Mouse (Mus musculus) lung, embryonic 15.5 days (tissue): Measurements from ENCODE around the gene Bap1. TPM values are rescaled to one million over a fixed set of nuclear protein-coding genes. Genes with fewer than 3 reads are reported as not detected.

ENCODE experiments used
- ATAC-seq: fragments of 200-750 bp; cut with Nextera tagmentation; 2 replicates; pipeline ENCODE4 v1.8.0; 2017; ENCODE audit warnings: moderate number of reproducible peaks, borderline replicate concordance; ENCODE audit not compliant: low FRiP score, low TSS enrichment; ENCODE audit errors: extremely low read depth
- H3K27ac ChIP-seq: fragments of 300-500 bp; sonication (generic); 2 replicates; pipeline ENCODE4 v1.5.1; 2015; ENCODE audit warnings: moderate library complexity, mild to moderate bottlenecking, inconsistent platforms
- H3K27me3 ChIP-seq: fragments of 300-500 bp; sonication (generic); 2 replicates; pipeline ENCODE4 v1.6.1; 2015; ENCODE audit warnings: inconsistent platforms
- H3K36me3 ChIP-seq: fragments of 300-500 bp; sonication (generic); 2 replicates; pipeline ENCODE4 v1.6.1; 2015; ENCODE audit warnings: inconsistent platforms
- H3K4me1 ChIP-seq: fragments of 300-500 bp; sonication (generic); 2 replicates; pipeline ENCODE4 v1.6.1; 2015; ENCODE audit warnings: inconsistent platforms
- H3K4me2 ChIP-seq: fragments of 300-500 bp; sonication (generic); 2 replicates; pipeline ENCODE4 v1.6.1; 2015; ENCODE audit warnings: inconsistent platforms, mild to moderate bottlenecking, moderate library complexity
- H3K4me3 ChIP-seq: fragments of 300-500 bp; sonication (generic); 2 replicates; pipeline ENCODE4 v1.5.1; 2015; ENCODE audit warnings: mild to moderate bottlenecking, inconsistent platforms
- H3K9ac ChIP-seq: fragments of 300-500 bp; sonication (generic); 2 replicates; pipeline ENCODE4 v1.6.1; 2015; ENCODE audit warnings: inconsistent platforms
- H3K9me3 ChIP-seq: fragments of 300-500 bp; sonication (generic); 2 replicates; pipeline ENCODE4 v1.6.1; 2016; ENCODE audit warnings: inconsistent platforms
- WGBS: fragments of 180-500 bp; shearing (Covaris S2); methylation state at CpG from one replicate; pipeline ENCODE4 v1.1.7; 2015; 5-methylcytosine and 5-hydroxymethylcytosine counted together
- polyA plus RNA-seq: library from polyadenylated mRNA; unstranded; fragments of >200 nt; fragmentation: Nextera tagmentation; extraction: Ambion mirVana; gene quantifications from 2 replicates; pipeline ENCODE4 v1.2.1, GENCODE M21; 2015

Gene Bap1
- polyA plus RNA-seq, 1 experiment from 2014 or later = 83.0 TPM

- Histone ChIP-seq H3K4me3 (no peak overlapping the region), H3K9me3 (no peaks in the 10 kb centered on the region), H3K9ac (no peak overlapping the region), H3K4me1 (peaks cover 22% of the 10 kb centered on the region), H3K36me3 (no peaks in the 10 kb centered on the region), H3K27me3 (no peaks in the 10 kb centered on the region), H3K27ac (no peak overlapping the region), H3K4me2 (no peak overlapping the region)
- 49% methylated on average over 3 of the region's 3 CpGs for WGBS
- 0 out of 2 replicates have a peak, but pooled peaks have one; percentile 29 for ATAC-seq
These were observed 36.6 kb upstream of the Bap1 start for GRCm38 (mm10) chr14:31214684-31215083.

DNA sequence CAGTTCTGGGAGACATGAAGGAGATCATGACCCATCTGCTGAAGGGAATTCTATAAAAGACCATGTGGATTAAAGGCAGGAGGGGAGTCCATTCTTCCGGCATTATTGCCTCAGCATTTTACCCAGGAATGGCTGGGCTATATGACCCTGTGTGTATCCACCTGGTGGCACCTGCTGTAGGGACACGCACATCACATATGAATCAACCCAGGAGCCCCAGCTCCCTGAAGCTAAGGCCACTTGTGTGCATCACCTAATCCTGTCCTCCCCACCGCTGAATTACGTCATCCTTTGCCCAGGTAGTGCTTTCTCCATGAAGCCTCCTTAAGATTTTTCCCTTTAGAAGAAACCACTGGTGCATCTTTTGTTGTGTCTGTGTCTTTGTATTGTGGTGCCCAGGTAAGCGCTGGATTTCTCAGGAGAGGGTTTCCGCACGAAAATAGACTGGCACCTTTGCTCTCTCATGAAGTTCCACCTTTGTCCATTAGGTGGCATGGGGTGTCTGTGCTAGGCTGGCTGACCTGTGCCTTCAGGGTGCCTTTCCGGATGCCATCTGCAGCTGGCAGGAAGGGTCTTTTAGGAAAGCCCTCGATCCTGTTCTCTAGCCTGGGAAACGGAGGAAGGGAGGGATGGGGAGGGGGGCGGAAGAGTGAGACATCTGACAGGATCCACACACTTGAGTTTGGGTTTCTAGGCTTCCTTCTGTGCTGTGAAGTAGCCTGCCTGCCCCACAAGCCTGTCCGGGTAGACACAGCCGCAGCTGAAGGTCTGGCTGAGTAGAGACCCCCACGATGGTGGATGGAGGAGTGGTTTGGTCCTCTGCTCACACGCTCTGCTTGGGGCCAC lies 35.9 kb upstream of the Bap1 start:
- Histone ChIP-seq H3K27ac (peak overlapping the region; percentile 48), H3K4me2 (peak overlapping the region; percentile 21; the same call in 1 of the 2 replicates), H3K9me3 (no peaks in the 10 kb centered on the region), H3K9ac (no peak overlapping the region), H3K36me3 (no peaks in the 10 kb centered on the region), H3K4me1 (peaks cover 22% of the 10 kb centered on the region), H3K4me3 (no peak overlapping the region), H3K27me3 (no peaks in the 10 kb centered on the region)
- 24% methylated on average over 15 of the region's 15 CpGs for WGBS
- ATAC-seq = peak; percentile 44; the same call in 1 of the 2 replicates

DNA sequence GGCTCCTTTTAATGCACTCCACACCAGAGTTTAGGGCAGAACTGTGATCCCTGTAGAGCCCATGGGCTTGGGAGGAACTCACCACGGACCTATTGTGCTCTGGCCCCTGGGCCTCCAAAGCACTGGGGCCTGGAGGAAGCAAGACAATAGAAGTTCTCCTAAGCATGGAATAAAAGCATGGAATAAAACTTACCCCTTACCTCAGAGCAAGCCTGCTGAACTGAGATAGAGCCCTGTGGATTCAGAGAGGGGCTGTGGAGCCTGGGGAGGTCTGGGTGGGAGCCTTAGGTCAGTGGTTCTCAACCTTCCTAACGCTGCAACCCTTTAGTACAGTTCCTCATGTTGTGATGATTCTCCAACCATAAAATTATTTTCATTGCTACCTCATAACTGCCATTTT lies 34.4 kb upstream of the Bap1 start, which contains the start of gene Nisch:
Nisch (minus strand) TSS at position 101 of the 400 bp plus-strand sequence.
- Histone ChIP-seq H3K4me1 (peaks cover 22% of the 10 kb centered on the region), H3K9me3 (no peaks in the 10 kb centered on the region), H3K27me3 (no peaks in the 10 kb centered on the region), H3K36me3 (no peaks in the 10 kb centered on the region), H3K27ac (peak within 1 kb of the TSS; percentile 48), H3K9ac (0 out of 2 replicates have a peak within 1 kb of the TSS, but pooled peaks have one; percentile 36), H3K4me3 (peak within 1 kb of the TSS; percentile 23), H3K4me2 (peak within 1 kb of the TSS; percentile 43)
- no peak for ATAC-seq
- 66% methylated on average over 2 of the region's 2 CpGs for WGBS

GRCm38 (mm10) chr14:31217666-31218065 lies 33.6 kb upstream of the Bap1 start, which contains the start of gene Sema3g:
Gene Sema3g (plus strand): TSS chr14:31217860.
- Histone ChIP-seq H3K4me2 (peak within 1 kb of the TSS; percentile 43), H3K36me3 (no peaks in the 10 kb centered on the region), H3K27me3 (no peaks in the 10 kb centered on the region), H3K4me1 (peaks cover 22% of the 10 kb centered on the region), H3K4me3 (peak within 1 kb of the TSS; percentile 23), H3K9ac (0 out of 2 replicates have a peak within 1 kb of the TSS, but pooled peaks have one; percentile 36), H3K9me3 (no peaks in the 10 kb centered on the region), H3K27ac (0 out of 2 replicates have a peak within 1 kb of the TSS, but pooled peaks have one; percentile 26)
- peak; percentile 69 for ATAC-seq
- WGBS = 9% methylated on average over 11 of the region's 11 CpGs

- Histone ChIP-seq H3K27me3 (no peaks in the 10 kb centered on the region), H3K4me3 (no peak overlapping the region), H3K4me1 (peaks cover 50% of the 10 kb centered on the region), H3K9ac (no peak overlapping the region), H3K27ac (peak overlapping the region; percentile 84), H3K36me3 (no peaks in the 10 kb centered on the region), H3K9me3 (no peaks in the 10 kb centered on the region), H3K4me2 (no peak overlapping the region)
- WGBS = 22% methylated on average over 4 of the region's 4 CpGs
- ATAC-seq = peak; percentile 87
These were observed 24.3 kb upstream of the Bap1 start for GRCm38 (mm10) chr14:31226978-31227377.

GRCm38 (mm10) chr14:31228234-31228633 lies 23.0 kb upstream of the Bap1 start:
- ATAC-seq = no peak
- 49% methylated on average over 6 of the region's 6 CpGs for WGBS
- Histone ChIP-seq H3K4me2 (no peak overlapping the region), H3K27me3 (no peaks in the 10 kb centered on the region), H3K4me3 (no peak overlapping the region), H3K27ac (peak overlapping the region; percentile 84; the same call in 1 of the 2 replicates), H3K9ac (no peak overlapping the region), H3K9me3 (no peaks in the 10 kb centered on the region), H3K4me1 (peaks cover 52% of the 10 kb centered on the region), H3K36me3 (no peaks in the 10 kb centered on the region)

GRCm38 (mm10) chr14:31230442-31230841 lies 20.8 kb upstream of the Bap1 start:
- H3K4me3 ChIP-seq = no peak overlapping the region
- H3K9me3 ChIP-seq = no peaks in the 10 kb centered on the region
- H3K9ac ChIP-seq = no peak overlapping the region
- peak overlapping the region; percentile 50 for H3K27ac ChIP-seq
- no peaks in the 10 kb centered on the region for H3K36me3 ChIP-seq
- peaks cover 56% of the 10 kb centered on the region for H3K4me1 ChIP-seq
- WGBS = 60% methylated on average over 8 of the region's 8 CpGs
- H3K27me3 ChIP-seq = no peaks in the 10 kb centered on the region
- no peak overlapping the region for H3K4me2 ChIP-seq
- no peak for ATAC-seq

DNA sequence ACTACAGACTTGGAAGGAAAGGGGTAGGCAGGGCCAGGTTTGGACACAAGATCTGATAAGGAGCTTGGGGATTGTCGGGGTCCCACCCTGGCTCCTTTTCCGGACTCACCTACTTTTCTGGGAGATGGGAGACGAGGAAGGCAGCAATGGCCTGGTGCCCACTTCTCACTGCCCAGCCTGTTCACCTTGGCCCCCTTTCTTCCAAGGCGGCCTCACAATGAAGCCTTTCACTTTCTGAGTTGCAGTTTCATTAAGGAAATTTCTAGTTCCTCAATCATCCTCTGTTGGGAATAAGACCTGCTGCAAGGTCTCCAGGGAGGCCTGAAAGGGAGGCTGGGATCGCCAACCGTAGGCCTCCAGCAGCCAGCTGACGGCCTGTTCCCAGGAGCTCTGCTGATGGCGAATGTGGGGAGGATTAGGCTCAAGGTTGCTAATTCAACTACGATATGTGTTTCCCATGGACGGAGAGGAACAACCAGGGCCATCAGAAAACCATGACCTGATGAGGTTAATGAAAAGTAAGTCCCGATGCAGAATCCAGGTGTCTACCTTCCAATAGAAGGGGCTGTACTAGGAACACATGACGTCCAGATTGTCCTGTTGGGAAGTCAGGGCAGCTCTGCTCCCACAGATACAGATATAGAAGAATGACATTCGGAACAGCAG lies 18.7 kb upstream of the Bap1 start:
- no peak overlapping the region for H3K4me3 ChIP-seq
- H3K27ac ChIP-seq = peak overlapping the region; percentile 65
- WGBS = 66% methylated on average over 13 of the region's 13 CpGs
- H3K27me3 ChIP-seq = no peaks in the 10 kb centered on the region
- ATAC-seq = no peak
- no peak overlapping the region for H3K4me2 ChIP-seq
- no peaks in the 10 kb centered on the region for H3K36me3 ChIP-seq
- H3K4me1 ChIP-seq = peaks cover 43% of the 10 kb centered on the region
- H3K9ac ChIP-seq = no peak overlapping the region
- no peaks in the 10 kb centered on the region for H3K9me3 ChIP-seq

DNA sequence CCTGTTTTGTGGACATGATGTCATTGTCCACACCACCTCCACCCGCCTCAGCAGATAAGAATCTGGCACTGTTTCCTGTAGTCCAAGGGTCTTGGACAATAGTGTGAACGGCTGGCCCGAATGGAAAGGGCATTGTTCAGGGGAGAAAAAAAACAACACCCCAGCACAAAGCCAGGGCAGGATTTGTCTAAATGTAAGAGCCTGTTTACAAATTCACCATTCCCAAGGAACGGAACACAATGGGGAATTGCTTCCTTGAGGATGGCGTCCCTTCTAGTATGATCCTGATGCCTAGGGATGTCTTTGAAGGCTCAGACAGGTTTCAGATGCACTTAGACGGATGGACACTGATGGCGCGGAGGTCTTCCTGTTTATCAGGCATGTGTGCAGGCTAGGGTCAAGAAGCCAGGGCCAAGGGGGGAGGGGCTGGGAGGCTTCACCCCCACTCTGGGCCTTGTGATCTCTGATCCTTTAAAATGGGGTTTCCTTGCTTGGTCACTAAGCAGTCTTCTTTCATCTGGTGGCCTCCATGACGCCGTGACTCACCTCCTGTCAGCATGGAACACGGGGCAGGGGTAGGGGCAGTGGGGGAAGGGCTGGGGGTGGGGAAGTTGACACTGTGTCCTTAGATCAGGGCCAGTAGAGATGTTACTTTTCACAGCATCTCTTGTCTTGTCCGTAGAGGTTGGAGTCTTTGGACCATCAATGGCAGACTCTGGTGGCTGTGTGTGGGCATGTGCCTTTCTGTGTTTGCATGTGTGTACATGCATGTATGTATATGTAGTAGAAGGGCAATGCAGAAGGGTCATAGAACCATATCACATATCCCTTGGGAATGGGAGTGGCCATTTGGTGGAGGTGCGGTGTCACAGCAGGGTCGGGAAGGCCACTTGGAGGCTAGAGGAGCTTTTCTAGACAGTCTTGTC lies 17.9 kb upstream of the Bap1 start:
- Histone ChIP-seq H3K36me3 (no peaks in the 10 kb centered on the region), H3K4me3 (no peak overlapping the region), H3K9me3 (no peaks in the 10 kb centered on the region), H3K27ac (peak overlapping the region; percentile 71), H3K4me1 (peaks cover 35% of the 10 kb centered on the region; the same call in 1 of the 2 replicates), H3K27me3 (no peaks in the 10 kb centered on the region), H3K4me2 (no peak overlapping the region), H3K9ac (no peak overlapping the region)
- peak; percentile 64 for ATAC-seq
- 71% methylated on average over 14 of the region's 14 CpGs for WGBS

- no peaks in the 10 kb centered on the region for H3K9me3 ChIP-seq
- H3K36me3 ChIP-seq = no peaks in the 10 kb centered on the region
- H3K9ac ChIP-seq = peak overlapping the region; percentile 6; the same call in 1 of the 2 replicates
- H3K4me2 ChIP-seq = no peak overlapping the region
- WGBS = 14% methylated on average over 11 of the region's 11 CpGs
- peak overlapping the region; percentile 71 for H3K27ac ChIP-seq
- H3K4me1 ChIP-seq = peaks cover 28% of the 10 kb centered on the region; the same call in 1 of the 2 replicates
- ATAC-seq = peak; percentile 10; the same call in 1 of the 2 replicates
- H3K27me3 ChIP-seq = no peaks in the 10 kb centered on the region
- H3K4me3 ChIP-seq = no peak overlapping the region
These were observed 17.2 kb upstream of the Bap1 start for GRCm38 (mm10) chr14:31233996-31234591.
